Mouse (Mus musculus): ENCODE data around the gene Bcl2a1b.

DNA sequence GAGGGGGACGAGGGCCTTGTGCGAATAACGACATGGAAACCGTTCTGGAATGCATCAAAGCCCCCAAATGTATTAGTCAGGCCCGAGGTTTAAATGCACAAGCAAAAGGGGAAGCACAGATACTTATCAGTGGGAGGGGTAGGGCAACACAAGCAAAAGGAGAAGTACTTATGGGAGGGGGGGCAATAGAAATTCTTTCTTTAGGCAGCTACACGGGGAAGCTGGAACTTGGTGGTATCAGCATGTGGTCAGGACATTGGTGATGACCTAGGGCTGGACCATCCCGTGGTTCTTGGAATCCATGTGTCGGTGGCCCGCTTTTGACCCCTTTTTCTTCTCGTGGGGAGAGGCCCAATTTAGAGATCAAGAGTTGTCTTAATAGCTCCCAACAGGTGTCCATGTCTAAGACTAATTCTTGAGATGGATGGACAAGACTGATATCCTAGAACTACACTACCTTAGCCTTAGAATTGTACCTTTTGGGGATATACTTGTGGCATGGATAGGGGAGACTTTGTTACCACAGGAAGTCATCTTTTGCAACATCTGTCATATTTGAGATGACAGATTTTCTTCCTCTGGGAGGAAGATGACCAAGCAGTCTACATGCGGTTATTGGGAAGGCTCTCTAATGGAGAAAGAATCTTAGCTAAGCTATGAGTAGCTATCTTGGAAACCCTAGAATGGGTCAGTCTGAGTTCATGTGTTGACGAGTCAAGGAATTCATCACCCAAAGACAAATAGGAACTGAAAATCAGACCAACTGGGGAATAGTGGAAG lies 57.7 kb downstream of the Bcl2a1b start:
- TF ChIP-seq CTCF (IDR thresholded peaks at IDR 0.05; ENCODE audit: low read depth) (no peak), EP300 (IDR thresholded peaks at IDR 0.05; ENCODE audit: low read depth) (no peak)
